Mouse (Mus musculus): ENCODE measurements around the gene Henmt1. TPM values are rescaled to one million over a fixed set of nuclear protein-coding genes. Genes with fewer than 3 reads are reported as not detected.
A peak's percentile ranks its signal among the peaks of the same experiment; 100 is the strongest.

The Henmt1 gene
- polyA plus RNA-seq, 1 experiment from 2014 or later, result 0.63 TPM

DNA sequence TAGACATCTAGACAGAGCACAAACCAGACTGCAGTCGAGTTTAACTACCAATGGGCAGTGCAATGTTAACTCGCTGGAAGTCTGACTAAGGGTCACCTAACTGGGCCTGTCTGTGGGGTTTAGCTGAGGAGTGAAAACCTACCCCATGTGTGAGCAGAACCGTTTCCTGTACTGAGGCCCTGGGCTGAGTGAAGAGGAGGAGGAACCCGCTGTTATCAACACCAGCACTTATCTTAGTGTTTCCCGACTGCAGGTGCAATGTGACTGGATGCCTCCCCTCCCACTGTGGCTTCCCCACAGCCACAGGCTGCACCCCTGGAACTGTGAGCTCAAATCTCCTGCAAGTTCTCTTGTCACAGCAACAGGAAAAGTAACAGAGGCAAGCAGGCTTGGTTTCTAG, 44.3 kb downstream of the Henmt1 start:
- H3K36me3 ChIP-seq (ENCODE audit: insufficient read depth), result peaks cover 26% of the 10 kb centered on the region; the same call in 1 of the 2 replicates
- H3K9ac ChIP-seq, result no peak overlapping the region
- DNase-seq, result no peak
- H3K4me1 ChIP-seq (ENCODE audit: insufficient read depth), result no peaks in the 10 kb centered on the region
- no peak for ATAC-seq (ENCODE audit: insufficient read depth)
- H3K9me3 ChIP-seq (ENCODE audit: low read depth, low read length), result no peaks in the 10 kb centered on the region
- no peak overlapping the region for H3K4me3 ChIP-seq (ENCODE audit: low read depth, low read length)
- no peak overlapping the region for H3K4me2 ChIP-seq
- 52% methylated on average over 5 of the region's 5 CpGs for WGBS
- H3K27ac ChIP-seq (ENCODE audit: low read depth), result no peak overlapping the region
- H3K27me3 ChIP-seq (ENCODE audit: insufficient read depth, low read length), result no peaks in the 10 kb centered on the region
- no peak for TF ChIP-seq CTCF (IDR thresholded peaks at IDR 0.05; ENCODE audit: low read depth)

DNA sequence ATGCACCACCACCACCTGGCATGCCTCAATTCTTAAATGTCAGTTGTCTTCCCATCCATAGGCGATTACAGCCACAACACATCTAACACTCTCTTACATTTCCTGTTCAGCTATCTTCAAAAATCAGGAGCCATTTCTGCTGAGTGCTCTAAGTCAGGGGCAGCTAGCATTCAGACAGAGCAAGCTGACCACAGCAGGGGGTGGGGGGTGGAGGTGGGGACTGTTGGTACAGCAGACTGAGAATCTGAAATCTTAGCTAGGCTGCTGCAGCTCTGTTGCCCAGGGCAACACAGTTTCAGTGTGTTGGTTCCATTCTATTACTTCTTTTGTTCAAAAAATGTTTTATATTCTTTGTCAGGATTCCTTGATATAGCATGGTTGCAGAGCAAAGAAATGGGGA, 46.9 kb downstream of the Henmt1 start:
- Histone ChIP-seq H3K4me1 (ENCODE audit: insufficient read depth) (no peaks in the 10 kb centered on the region), H3K27me3 (ENCODE audit: insufficient read depth, low read length) (no peaks in the 10 kb centered on the region), H3K9ac (no peak overlapping the region), H3K9me3 (ENCODE audit: low read depth, low read length) (no peaks in the 10 kb centered on the region), H3K27ac (ENCODE audit: low read depth) (no peak overlapping the region), H3K4me2 (no peak overlapping the region), H3K36me3 (ENCODE audit: insufficient read depth) (peaks cover 8% of the 10 kb centered on the region; the same call in 1 of the 2 replicates), H3K4me3 (ENCODE audit: low read depth, low read length) (no peak overlapping the region)
- WGBS, result 71% methylated on average over 1 of the region's 1 CpGs
- ATAC-seq (ENCODE audit: insufficient read depth), result no peak
- no peak for TF ChIP-seq CTCF (IDR thresholded peaks at IDR 0.05; ENCODE audit: low read depth)
- no peak for DNase-seq

DNA sequence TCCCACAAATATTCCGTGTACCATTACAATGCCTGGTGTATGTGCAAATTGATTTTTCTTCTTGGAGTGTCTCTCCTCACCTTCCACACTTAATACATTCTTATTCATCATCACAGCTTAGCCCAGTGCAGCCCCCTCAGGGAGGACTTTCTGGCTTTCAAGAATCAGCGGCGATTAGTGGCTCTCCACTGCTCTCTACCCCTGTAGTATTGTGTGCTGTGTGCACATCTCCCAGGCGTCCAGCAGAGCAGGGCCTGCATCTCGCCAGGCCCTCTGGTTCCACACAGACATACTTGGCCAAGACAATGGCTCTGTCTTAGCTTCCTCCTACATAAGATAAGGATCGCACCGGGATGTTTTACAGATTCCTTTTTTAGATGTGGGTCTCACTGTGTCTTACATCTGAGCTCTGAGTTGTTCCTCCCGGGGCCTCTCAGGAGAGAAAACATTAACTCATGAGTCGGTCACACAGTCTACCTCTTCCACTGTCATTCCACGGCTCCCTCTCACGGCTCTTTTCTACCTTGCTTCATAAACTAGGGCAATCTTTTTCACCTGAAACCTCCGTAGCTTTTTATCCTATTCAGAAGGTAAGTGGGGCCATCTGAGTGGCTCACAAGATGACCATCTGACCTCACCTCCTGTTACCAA, 47.5 kb downstream of the Henmt1 start:
- no peak overlapping the region for H3K9ac ChIP-seq
- no peak overlapping the region for H3K27ac ChIP-seq (ENCODE audit: low read depth)
- ATAC-seq (ENCODE audit: insufficient read depth), result no peak
- H3K27me3 ChIP-seq (ENCODE audit: insufficient read depth, low read length), result no peaks in the 10 kb centered on the region
- H3K9me3 ChIP-seq (ENCODE audit: low read depth, low read length), result no peaks in the 10 kb centered on the region
- H3K4me1 ChIP-seq (ENCODE audit: insufficient read depth), result no peaks in the 10 kb centered on the region
- H3K4me2 ChIP-seq, result no peak overlapping the region
- H3K4me3 ChIP-seq (ENCODE audit: low read depth, low read length), result no peak overlapping the region
- peaks cover 14% of the 10 kb centered on the region for H3K36me3 ChIP-seq (ENCODE audit: insufficient read depth)
- DNase-seq, result no peak
- TF ChIP-seq CTCF (IDR thresholded peaks at IDR 0.05; ENCODE audit: low read depth), result no peak
- WGBS, result 77% methylated on average over 12 of the region's 12 CpGs

DNA sequence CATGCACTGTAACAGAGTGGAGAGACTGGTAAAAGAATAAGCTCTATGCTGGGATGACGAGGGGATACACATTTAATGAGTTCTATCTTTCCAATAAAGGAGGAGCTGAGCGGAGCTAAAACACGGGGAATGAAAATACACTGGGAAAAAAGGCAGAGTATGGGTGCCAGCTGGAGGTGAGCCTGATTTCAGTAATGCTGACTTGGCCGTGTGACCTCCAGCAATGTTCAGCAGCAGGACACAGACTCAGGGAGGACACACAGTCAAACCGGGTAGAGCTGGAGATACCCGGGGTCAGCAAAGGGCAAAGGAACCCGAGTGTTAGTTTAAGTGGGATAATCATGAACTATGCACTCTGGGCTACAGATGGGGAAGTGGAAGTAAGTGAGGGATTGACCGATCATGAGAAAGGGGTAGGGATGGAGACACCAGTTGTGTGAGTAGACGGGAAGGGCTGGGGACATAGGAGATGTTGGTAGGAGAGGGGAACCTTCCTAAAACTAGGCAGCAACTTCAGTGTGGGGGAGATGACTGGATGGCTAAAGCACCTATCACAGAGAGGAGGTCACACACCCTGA, 50.4 kb downstream of the Henmt1 start:
- H3K4me1 ChIP-seq (ENCODE audit: insufficient read depth), result no peaks in the 10 kb centered on the region
- WGBS, result 70% methylated on average over 9 of the region's 9 CpGs
- H3K4me3 ChIP-seq (ENCODE audit: low read depth, low read length), result no peak overlapping the region
- ATAC-seq (ENCODE audit: insufficient read depth), result no peak
- no peak overlapping the region for H3K27ac ChIP-seq (ENCODE audit: low read depth)
- peaks cover 18% of the 10 kb centered on the region for H3K36me3 ChIP-seq (ENCODE audit: insufficient read depth)
- no peak for TF ChIP-seq CTCF (IDR thresholded peaks at IDR 0.05; ENCODE audit: low read depth)
- no peaks in the 10 kb centered on the region for H3K27me3 ChIP-seq (ENCODE audit: insufficient read depth, low read length)
- no peak overlapping the region for H3K9ac ChIP-seq
- no peak for DNase-seq
- no peaks in the 10 kb centered on the region for H3K9me3 ChIP-seq (ENCODE audit: low read depth, low read length)
- no peak overlapping the region for H3K4me2 ChIP-seq

DNA sequence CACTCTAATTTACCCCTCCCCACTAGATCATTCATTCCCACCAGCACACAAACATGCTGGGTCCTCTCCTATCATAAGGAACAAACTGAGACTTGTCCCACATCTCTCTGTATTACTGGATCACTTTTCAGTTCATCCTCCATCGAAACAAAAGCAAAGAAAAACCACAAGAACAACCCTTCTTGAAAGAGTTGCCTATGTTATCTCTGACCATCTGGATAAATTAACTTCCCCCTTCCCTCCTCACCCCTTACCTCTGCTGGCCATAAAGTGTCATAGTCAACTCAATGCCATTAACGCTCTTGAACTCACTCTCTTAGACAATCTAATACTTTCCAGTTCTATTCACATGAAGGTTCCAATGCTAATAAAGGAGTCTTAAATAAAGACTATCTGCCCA, 54.8 kb downstream of the Henmt1 start:
- Histone ChIP-seq H3K27me3 (ENCODE audit: insufficient read depth, low read length) (no peaks in the 10 kb centered on the region), H3K4me2 (no peak overlapping the region), H3K36me3 (ENCODE audit: insufficient read depth) (peaks cover 13% of the 10 kb centered on the region), H3K4me1 (ENCODE audit: insufficient read depth) (no peaks in the 10 kb centered on the region), H3K9me3 (ENCODE audit: low read depth, low read length) (no peaks in the 10 kb centered on the region), H3K27ac (ENCODE audit: low read depth) (no peak overlapping the region), H3K4me3 (ENCODE audit: low read depth, low read length) (no peak overlapping the region), H3K9ac (no peak overlapping the region)
- WGBS, result 87% methylated on average over 2 of the region's 2 CpGs
- TF ChIP-seq CTCF (IDR thresholded peaks at IDR 0.05; ENCODE audit: low read depth), result no peak
- DNase-seq, result no peak
- ATAC-seq (ENCODE audit: insufficient read depth), result no peak

DNA sequence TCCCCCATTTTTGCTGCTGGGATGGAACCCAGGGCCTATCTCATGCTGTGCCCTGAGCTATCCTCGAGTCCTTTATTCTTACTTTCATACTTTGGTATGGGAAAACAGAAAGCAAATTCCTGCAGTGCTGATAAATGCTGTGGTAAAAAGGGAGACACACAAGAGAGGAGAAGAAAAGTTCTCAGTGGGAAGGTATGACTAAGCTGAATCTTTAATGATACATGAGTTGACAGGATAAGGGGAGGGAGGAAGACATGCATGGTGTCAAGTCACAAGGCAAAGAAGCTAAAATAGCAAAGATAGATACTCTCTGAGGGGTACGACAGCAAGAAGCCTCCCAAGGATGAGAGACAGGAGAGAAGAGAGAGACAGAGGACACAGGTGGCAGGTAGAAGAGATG, 55.7 kb downstream of the Henmt1 start:
- no peak overlapping the region for H3K27ac ChIP-seq (ENCODE audit: low read depth)
- no peaks in the 10 kb centered on the region for H3K9me3 ChIP-seq (ENCODE audit: low read depth, low read length)
- 81% methylated on average over 2 of the region's 2 CpGs for WGBS
- DNase-seq (no peak), ATAC-seq (ENCODE audit: insufficient read depth) (no peak)
- H3K36me3 ChIP-seq (ENCODE audit: insufficient read depth), result peaks cover 13% of the 10 kb centered on the region
- no peak overlapping the region for H3K4me3 ChIP-seq (ENCODE audit: low read depth, low read length)
- TF ChIP-seq CTCF (IDR thresholded peaks at IDR 0.05; ENCODE audit: low read depth), result no peak
- H3K4me2 ChIP-seq, result no peak overlapping the region
- no peaks in the 10 kb centered on the region for H3K27me3 ChIP-seq (ENCODE audit: insufficient read depth, low read length)
- H3K4me1 ChIP-seq (ENCODE audit: insufficient read depth), result no peaks in the 10 kb centered on the region
- no peak overlapping the region for H3K9ac ChIP-seq

DNA sequence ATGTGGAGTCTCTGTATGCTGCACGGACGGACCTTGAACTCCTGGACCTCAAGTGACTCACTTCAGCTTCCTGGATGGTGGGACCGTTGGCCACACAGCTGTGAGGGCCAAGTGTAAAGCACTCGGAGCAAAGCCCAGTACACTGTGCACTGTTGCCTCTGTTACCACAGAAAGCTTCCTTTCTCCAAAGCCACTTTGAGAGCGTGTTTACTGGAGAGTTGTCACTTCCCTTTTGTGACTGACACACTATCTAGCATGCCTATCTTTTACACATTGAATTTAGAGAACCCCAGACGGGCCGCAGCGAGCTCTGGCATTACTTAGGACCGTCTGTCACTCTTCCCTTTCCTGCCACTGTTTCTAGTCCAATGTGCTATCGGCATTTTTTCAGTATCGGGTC, 57.6 kb downstream of the Henmt1 start:
- 47% methylated on average over 11 of the region's 11 CpGs for WGBS

More for the DNA sequence above, 57.6 kb downstream of the Henmt1 start:
- H3K4me2 ChIP-seq, result 0 out of 2 replicates have a peak overlapping the region, but pooled peaks have one; percentile 18
- H3K27ac ChIP-seq (ENCODE audit: low read depth), result no peak overlapping the region
- H3K9ac ChIP-seq, result no peak overlapping the region
- ATAC-seq (ENCODE audit: insufficient read depth) (no peak), DNase-seq (peak; percentile 23)
- no peak for TF ChIP-seq CTCF (IDR thresholded peaks at IDR 0.05; ENCODE audit: low read depth)
- H3K36me3 ChIP-seq (ENCODE audit: insufficient read depth), result peaks cover 14% of the 10 kb centered on the region
- H3K27me3 ChIP-seq (ENCODE audit: insufficient read depth, low read length), result no peaks in the 10 kb centered on the region
- H3K4me3 ChIP-seq (ENCODE audit: low read depth, low read length), result no peak overlapping the region
- H3K9me3 ChIP-seq (ENCODE audit: low read depth, low read length), result no peaks in the 10 kb centered on the region
- H3K4me1 ChIP-seq (ENCODE audit: insufficient read depth), result no peaks in the 10 kb centered on the region

Measured in lung, embryonic 14.5 days (tissue).